Mouse (Mus musculus): ENCODE results near the gene Cc2d1a. TPM values are rescaled to one million over a fixed set of nuclear protein-coding genes. Genes with fewer than 3 reads are reported as not detected.

Gene Cc2d1a
- polyA plus RNA-seq, 1 experiment from 2014 or later, result 23.6 TPM

DNA sequence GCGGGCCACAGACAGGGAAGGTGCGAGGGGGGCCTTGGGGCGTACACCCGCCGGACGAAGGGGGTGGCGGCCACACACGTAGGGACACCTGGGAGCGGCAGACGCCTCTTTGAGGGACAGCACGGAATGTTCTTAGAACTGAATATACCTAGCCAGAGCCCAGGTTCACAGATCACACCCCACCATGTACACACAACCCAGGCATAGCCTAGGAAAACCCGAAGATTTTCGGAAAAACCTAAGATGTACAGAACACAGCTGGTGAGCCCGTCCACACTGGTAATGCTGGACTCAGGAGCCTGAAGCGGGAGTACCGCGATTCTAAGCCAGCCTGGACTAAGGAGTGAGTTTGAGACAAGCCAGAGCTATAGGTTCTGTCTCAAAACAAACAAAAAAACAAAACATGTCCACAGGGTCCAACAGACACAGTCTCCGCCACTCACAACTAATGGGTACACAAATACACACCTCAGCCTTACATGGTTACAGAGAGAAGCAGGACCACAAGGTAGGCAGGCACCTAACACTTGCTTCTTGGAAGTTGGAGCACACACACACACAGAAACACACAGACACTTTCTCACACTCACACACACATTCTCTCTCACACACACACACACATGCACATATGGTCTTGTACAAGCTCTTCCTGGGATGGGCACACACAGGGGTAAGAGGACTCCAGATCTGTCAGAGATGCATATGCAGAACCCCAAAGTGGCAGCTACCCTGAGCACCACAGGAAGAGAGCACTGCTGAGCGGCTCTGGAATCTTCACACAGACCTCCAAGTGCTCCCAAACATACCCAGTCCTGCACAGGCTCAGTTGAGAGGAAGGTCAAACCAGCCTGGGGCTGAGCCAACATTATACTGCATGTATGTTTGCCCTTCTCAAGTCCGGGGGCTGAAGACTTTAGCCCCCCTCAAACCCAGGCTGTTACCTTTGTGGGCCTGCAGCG, 36.6 kb upstream of the Cc2d1a start:
- TF ChIP-seq CTCF (IDR thresholded peaks at IDR 0.05; ENCODE audit: low read depth), result no peak
- Histone ChIP-seq H3K27ac (ENCODE audit: low read depth) (peak overlapping the region; percentile 91), H3K4me3 (ENCODE audit: low read depth, low read length) (peak overlapping the region; percentile 82), H3K9ac (peak overlapping the region; percentile 97), H3K4me2 (peak overlapping the region; percentile 94), H3K4me1 (ENCODE audit: insufficient read depth) (peaks cover 24% of the 10 kb centered on the region), H3K27me3 (ENCODE audit: insufficient read depth, low read length) (no peaks in the 10 kb centered on the region), H3K36me3 (ENCODE audit: insufficient read depth) (no peaks in the 10 kb centered on the region), H3K9me3 (ENCODE audit: low read depth, low read length) (no peaks in the 10 kb centered on the region)
- 9% methylated on average over 21 of the region's 21 CpGs for WGBS
- DNase-seq, result peak; percentile 40
- peak; percentile 1; the same call in 1 of the 2 replicates for ATAC-seq (ENCODE audit: insufficient read depth)

DNA sequence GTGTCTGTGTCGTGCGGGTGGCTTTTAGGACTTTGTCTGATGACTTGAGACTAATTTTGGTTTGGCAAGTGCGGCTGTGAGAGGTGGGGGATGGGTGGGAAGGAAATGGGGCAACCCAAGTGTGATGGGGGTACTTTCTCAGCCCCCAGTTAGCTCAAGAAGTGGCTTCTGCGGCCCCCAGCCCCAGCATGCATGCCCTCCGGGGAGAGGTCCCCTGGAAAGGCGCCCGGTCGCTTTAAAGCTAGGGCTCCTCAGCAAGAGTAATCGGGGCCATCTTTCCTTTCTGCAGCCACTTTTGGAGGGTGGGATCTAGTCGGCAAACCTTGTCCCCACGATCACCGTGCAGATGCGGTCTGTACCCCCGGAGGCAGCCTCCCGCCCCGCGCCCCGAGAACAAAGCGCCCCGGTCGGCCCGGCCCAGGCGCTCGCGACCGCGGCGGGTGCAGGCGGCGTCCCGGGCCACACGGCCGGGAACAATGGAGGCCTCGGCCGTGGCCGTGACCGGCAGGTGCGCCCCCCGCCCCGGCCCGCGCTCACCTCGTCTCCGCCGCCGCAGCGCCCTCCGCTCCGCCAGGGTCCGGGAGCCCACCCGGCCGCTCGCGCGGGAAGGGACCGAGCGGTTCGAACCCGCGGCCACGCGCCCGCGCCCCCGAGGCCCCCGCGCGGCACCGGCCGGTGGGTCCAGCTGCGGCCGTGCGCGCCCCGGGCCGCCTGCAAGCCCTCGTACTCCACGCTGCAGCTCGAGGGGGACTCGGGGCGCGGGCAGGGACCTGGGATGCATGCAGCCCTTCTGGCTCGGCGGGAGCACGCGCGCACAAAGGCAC, 35.7 kb upstream of the Cc2d1a start:
- peak overlapping the region; percentile 91 for H3K27ac ChIP-seq (ENCODE audit: low read depth)
- TF ChIP-seq CTCF (IDR thresholded peaks at IDR 0.05; ENCODE audit: low read depth), result no peak
- H3K4me3 ChIP-seq (ENCODE audit: low read depth, low read length), result peak overlapping the region; percentile 82
- WGBS, result under 1% methylated on average over 72 of the region's 87 CpGs
- no peaks in the 10 kb centered on the region for H3K9me3 ChIP-seq (ENCODE audit: low read depth, low read length)
- H3K36me3 ChIP-seq (ENCODE audit: insufficient read depth), result peaks cover 4% of the 10 kb centered on the region; the same call in 1 of the 2 replicates
- no peaks in the 10 kb centered on the region for H3K27me3 ChIP-seq (ENCODE audit: insufficient read depth, low read length)
- H3K4me1 ChIP-seq (ENCODE audit: insufficient read depth), result peaks cover 24% of the 10 kb centered on the region
- DNase-seq (peak; percentile 62), ATAC-seq (ENCODE audit: insufficient read depth) (peak; percentile 2; the same call in 1 of the 2 replicates)
- H3K9ac ChIP-seq, result peak overlapping the region; percentile 97
- H3K4me2 ChIP-seq, result peak overlapping the region; percentile 94

DNA sequence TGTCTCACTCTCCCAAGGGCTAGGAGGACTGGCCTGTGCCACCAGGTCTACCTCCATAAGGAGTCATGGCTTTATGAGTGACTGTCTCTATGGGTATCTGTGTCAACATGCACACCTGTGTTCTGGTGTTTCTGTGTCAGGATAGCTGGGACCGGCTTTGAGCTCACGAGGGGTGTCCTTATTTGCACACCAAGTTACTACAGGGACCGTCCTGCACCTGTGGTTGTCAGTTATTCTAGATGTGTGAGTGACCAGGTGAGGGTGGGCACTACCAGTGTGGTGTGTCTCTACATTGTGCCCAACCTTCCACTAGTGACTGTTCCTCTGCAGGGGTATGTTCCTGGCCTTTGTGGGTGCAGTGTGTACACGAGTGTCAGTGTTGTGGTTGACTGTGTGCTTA, 35.1 kb upstream of the Cc2d1a start:
- no peak for TF ChIP-seq CTCF (IDR thresholded peaks at IDR 0.05; ENCODE audit: low read depth)
- Histone ChIP-seq H3K27me3 (ENCODE audit: insufficient read depth, low read length) (no peaks in the 10 kb centered on the region), H3K9ac (peak overlapping the region; percentile 97), H3K4me1 (ENCODE audit: insufficient read depth) (peaks cover 24% of the 10 kb centered on the region), H3K27ac (ENCODE audit: low read depth) (peak overlapping the region; percentile 91), H3K4me2 (peak overlapping the region; percentile 94), H3K36me3 (ENCODE audit: insufficient read depth) (peaks cover 10% of the 10 kb centered on the region; the same call in 1 of the 2 replicates), H3K9me3 (ENCODE audit: low read depth, low read length) (no peaks in the 10 kb centered on the region), H3K4me3 (ENCODE audit: low read depth, low read length) (peak overlapping the region; percentile 82)
- 29% methylated on average over 4 of the region's 4 CpGs for WGBS
- ATAC-seq (ENCODE audit: insufficient read depth), result no peak
- DNase-seq, result no peak

DNA sequence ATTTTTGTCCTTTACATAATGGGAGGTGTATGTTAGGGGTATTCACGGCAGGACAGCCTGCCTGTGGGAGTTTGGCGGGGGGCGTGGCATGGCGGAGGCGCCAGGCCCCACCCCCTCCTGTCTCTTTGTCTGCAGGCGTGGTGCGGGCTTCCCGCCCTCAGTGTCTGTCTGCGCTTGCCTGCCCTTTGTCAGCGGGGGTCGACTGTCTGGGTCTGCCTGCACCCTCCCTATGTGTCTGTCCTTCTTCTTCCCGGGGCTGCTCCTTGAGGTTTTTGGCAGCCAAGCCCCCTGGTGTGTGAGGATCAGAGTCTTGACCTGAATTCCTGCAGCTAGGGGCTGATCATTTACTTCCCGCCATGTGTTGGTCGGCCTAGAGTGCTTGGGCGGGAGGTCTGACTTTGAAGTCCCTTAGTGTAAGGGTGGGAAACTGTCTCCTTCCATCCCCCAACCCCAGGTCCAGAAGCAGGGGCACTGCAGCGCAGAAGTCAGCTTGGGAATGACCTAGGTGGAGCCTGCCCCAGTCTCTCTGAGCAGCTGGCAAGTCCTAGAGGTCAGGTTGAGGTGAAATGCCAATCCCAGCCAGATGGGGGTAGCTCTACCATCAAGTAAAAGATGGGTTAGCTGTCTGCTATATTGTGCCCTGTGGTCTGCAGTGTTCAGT, 32.9 kb upstream of the Cc2d1a start:
- H3K36me3 ChIP-seq (ENCODE audit: insufficient read depth), result peaks cover 19% of the 10 kb centered on the region; the same call in 1 of the 2 replicates
- peak overlapping the region; percentile 32 for H3K9ac ChIP-seq
- H3K4me1 ChIP-seq (ENCODE audit: insufficient read depth), result peaks cover 24% of the 10 kb centered on the region
- TF ChIP-seq CTCF (IDR thresholded peaks at IDR 0.05; ENCODE audit: low read depth), result peak; percentile 11
- no peaks in the 10 kb centered on the region for H3K9me3 ChIP-seq (ENCODE audit: low read depth, low read length)
- peak; percentile 68 for ATAC-seq (ENCODE audit: insufficient read depth)
- H3K27me3 ChIP-seq (ENCODE audit: insufficient read depth, low read length), result no peaks in the 10 kb centered on the region
- WGBS, result 1% methylated on average over 16 of the region's 16 CpGs
- H3K4me3 ChIP-seq (ENCODE audit: low read depth, low read length), result peak overlapping the region; percentile 5; the same call in 1 of the 2 replicates
- H3K27ac ChIP-seq (ENCODE audit: low read depth), result peak overlapping the region; percentile 74; the same call in 1 of the 2 replicates
- peak overlapping the region; percentile 59 for H3K4me2 ChIP-seq
- peak; percentile 81 for DNase-seq

DNA sequence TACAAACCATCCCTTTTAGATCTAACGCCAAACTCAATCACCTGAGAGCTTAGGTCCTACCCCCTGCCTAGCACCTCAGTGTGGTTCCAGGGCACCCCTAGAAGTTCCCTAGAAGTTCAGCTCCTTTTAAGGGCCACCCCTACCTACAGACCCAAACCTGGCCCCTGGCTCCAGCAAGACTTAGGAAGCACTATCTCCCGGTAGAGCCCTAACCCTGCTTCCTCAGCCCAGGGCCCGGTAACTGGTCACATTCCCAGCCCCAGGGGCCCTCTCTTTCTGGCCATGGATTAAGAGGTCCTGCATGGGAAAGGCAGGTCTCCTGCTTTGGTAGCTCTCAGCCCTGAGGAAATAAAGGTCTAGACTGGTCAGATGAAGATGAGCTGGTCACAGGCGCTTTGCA, 32.2 kb upstream of the Cc2d1a start:
- ATAC-seq (ENCODE audit: insufficient read depth), result no peak

DNA sequence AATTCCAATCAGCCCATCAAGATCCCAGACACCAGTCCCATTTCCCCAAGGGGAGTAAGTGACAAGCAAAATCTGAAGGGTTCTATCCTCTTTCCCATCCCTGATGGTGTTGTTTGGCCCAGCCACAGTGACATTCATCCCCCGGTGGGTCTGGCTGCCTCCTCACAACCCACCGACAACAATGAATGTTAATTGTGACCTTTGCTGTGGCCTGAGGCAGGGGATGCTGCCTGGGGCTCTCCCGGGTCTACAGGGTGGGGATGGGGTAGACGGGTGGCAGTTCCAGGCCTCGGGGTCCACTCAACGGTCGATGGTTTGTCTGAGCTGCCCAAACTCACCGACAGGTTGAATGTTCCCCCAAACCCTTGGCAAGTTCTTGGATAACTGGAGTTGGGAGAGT, 30.9 kb upstream of the Cc2d1a start:
- Histone ChIP-seq H3K27me3 (ENCODE audit: insufficient read depth, low read length) (no peaks in the 10 kb centered on the region), H3K9ac (no peak overlapping the region), H3K9me3 (ENCODE audit: low read depth, low read length) (no peaks in the 10 kb centered on the region), H3K36me3 (ENCODE audit: insufficient read depth) (peaks cover 39% of the 10 kb centered on the region), H3K4me3 (ENCODE audit: low read depth, low read length) (no peak overlapping the region), H3K4me1 (ENCODE audit: insufficient read depth) (peaks cover 18% of the 10 kb centered on the region), H3K27ac (ENCODE audit: low read depth) (no peak overlapping the region), H3K4me2 (no peak overlapping the region)
- no peak for ATAC-seq (ENCODE audit: insufficient read depth)
- 85% methylated on average over 8 of the region's 8 CpGs for WGBS
- DNase-seq, result no peak
- TF ChIP-seq CTCF (IDR thresholded peaks at IDR 0.05; ENCODE audit: low read depth), result no peak

More for the DNA sequence above, 32.2 kb upstream of the Cc2d1a start:
- Histone ChIP-seq H3K9ac (peak overlapping the region; percentile 32), H3K36me3 (ENCODE audit: insufficient read depth) (peaks cover 26% of the 10 kb centered on the region; the same call in 1 of the 2 replicates), H3K4me3 (ENCODE audit: low read depth, low read length) (peak overlapping the region; percentile 5; the same call in 1 of the 2 replicates), H3K27ac (ENCODE audit: low read depth) (peak overlapping the region; percentile 74; the same call in 1 of the 2 replicates), H3K9me3 (ENCODE audit: low read depth, low read length) (no peaks in the 10 kb centered on the region), H3K4me2 (peak overlapping the region; percentile 59), H3K4me1 (ENCODE audit: insufficient read depth) (peaks cover 24% of the 10 kb centered on the region), H3K27me3 (ENCODE audit: insufficient read depth, low read length) (no peaks in the 10 kb centered on the region)
- no peak for DNase-seq
- 15% methylated on average over 4 of the region's 4 CpGs for WGBS
- TF ChIP-seq CTCF (IDR thresholded peaks at IDR 0.05; ENCODE audit: low read depth), result no peak
